Mouse (Mus musculus): ENCODE results near the gene Nt5e.

Nt5e gene

DNA sequence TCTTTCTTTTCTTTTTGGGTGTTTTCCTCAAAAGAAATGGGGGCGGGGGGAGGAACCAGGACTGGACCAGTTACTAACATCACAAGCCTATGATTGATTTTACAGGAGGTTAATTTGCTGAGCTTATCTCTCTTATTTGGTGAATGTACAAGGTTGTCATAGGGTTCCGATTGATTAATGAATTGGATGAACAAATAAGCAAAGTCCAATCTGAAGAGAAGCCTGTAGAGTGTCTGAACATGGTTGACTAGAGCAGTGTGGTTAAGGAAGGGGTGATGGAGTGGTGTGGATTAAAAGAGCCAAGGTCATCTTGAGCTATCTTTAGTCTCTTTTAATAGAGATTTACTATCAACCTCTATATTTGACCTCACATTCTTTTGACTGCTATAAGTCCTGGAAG, 17.4 kb downstream of the Nt5e start:
- no peak for DNase-seq (ENCODE audit: low read depth)

DNA sequence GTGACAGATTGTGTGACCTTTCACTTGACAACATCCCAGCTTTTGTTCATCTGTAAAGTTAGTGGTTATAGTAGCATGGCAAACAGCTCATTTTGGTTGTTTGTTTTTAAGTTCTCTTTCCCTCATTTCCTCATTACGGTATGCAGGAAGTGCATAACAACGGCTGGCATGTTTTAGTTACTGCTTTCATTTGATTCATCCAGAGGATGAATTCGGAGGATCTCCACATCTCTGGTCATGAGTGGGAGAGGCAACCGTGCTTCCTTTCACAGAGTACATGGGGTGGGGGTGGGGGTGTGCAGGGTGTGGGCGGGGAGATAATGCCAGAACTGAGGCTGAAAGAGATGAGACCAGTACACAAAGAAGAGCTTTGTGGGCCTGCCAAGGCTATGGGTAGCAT, 19.9 kb downstream of the Nt5e start:
- no peak for DNase-seq (ENCODE audit: low read depth)

DNA sequence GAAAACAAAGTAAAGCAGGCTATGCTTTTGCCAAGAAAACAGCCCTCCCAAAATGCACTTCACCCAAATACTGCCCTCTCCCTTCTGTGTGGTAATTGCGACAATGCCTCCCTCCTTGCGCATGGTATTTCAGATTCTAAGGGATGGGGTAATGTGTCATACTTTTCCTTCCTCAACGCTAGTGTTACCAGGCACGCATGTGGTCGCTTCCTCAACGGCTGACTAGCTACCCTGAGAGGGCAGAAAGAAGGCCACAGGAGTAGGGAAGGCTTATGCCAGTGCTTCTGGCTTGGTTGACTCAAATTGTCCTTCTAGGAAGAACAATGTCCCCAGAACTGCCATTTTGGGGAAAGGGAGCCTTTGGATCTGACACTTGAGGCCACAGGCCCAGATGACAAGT, 21.6 kb downstream of the Nt5e start:
- peak; percentile 92 for DNase-seq (ENCODE audit: low read depth)

DNA sequence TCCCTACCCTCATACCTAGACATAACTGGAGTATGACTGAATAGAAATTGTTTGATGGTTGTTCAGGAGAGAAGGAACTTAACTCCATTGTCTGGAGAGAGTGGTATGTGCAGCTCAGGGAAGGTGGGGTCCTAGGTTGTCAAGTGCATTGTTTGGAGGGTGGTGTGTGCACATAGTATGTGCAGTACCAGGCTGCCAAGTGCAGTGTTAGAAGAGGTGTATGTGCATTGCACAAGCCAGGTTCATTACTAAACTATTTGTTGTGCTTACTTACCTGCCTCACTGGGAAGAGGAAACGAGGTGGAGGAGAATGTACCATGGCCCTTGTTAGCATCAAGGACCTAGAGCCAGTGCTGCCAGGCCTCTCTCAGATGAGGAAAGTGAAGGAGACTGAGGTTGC, 23.3 kb downstream of the Nt5e start:
- DNase-seq (ENCODE audit: low read depth) = no peak

DNA sequence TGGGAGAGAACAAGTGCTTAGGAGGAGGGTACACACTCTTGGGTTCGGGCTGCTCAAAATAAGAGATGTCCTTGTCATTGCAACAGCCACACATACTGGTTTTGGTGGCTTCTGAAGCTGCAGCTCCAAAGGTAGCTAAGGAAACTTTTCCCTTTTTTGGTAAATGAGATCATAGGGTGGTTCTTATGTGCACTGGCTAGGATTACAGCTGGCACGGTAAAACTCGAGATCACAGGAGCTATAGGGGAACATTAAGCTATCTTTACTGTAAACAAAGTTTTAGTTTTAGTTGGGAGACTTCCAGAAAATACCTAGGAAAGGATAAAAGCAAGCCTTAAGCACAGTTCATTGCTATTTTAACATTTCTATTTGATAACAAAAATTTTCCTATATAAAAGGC, 24.2 kb downstream of the Nt5e start:
- DNase-seq (ENCODE audit: low read depth) = no peak

DNA sequence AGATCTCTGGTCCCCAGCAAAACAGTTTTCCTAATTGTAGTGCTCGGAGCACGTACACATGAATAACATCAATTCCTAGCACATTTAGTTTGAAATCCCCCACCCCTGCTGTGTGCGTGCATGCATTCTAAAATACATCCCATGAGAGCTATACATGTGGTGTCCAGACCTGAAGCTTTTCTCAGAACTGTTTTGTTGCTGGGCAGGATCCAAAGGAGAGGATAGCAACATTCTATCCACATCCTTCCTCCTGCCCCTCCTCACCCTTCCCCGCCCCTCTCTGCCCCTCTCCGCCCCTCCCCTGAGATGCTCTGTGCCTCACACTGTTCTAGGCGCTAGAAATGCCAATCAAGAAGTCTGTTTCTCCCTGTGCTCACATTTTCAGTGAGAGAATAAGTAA, 25.7 kb downstream of the Nt5e start:
- no peak for DNase-seq (ENCODE audit: low read depth)

DNA sequence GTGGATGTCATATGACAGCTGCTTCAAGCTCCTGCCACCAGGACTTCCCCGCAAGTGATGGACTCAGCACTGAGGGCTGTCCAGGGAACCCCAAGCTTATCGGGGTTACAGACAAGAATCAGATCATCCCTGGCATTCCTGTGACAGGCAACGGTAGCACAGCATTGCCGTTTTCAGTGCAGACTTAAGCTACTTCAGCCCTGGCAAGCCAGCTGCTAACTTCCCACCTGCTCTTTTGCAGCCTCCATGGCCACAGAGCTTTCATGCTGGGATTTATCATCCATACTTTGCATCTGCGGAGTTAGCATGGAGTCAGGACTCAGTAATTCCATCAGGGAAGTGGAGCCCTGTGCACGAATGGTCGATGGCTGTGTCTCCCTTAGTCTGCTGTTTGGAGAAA, 26.5 kb downstream of the Nt5e start:
- DNase-seq (ENCODE audit: low read depth) = no peak

DNA sequence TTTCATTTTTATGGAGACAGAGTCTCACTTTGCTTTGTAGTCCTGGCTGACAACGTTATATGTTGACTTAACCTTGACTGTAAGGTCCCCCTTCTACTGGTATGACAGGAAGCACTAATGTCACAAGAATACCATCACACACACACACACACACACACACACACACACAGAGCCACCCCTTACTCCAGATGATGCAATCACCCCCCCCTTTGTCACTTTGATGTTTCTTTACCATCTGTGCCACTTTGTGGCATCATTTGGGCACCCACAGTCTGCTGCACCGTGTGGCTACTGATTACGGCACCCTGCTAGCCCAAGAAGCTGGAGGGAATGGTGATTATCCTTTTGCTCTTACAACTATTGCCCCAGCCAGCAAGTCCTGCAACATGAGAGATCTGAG, 30.2 kb downstream of the Nt5e start:
- DNase-seq (ENCODE audit: low read depth) = peak; percentile 90

DNA sequence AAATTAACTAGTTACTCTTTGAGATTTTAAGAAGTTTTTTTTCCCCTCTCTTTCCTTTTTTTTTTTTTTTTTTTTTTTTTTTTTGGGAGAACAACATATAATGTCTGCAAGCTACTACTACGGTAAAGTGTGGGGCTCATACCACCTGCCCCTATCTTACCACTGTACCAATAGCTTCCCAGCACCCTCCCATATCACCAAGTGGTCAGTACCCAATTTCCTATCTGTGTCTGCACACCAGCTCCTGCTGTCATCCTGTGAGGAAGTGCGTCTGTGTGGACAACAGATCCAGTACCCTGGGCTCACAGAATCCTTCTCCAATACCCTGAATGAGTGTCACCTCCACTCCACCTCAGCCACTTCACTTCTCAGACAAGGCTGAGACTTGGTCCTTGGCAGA, 32.1 kb downstream of the Nt5e start:
- DNase-seq (ENCODE audit: low read depth) = peak; percentile 90

DNA sequence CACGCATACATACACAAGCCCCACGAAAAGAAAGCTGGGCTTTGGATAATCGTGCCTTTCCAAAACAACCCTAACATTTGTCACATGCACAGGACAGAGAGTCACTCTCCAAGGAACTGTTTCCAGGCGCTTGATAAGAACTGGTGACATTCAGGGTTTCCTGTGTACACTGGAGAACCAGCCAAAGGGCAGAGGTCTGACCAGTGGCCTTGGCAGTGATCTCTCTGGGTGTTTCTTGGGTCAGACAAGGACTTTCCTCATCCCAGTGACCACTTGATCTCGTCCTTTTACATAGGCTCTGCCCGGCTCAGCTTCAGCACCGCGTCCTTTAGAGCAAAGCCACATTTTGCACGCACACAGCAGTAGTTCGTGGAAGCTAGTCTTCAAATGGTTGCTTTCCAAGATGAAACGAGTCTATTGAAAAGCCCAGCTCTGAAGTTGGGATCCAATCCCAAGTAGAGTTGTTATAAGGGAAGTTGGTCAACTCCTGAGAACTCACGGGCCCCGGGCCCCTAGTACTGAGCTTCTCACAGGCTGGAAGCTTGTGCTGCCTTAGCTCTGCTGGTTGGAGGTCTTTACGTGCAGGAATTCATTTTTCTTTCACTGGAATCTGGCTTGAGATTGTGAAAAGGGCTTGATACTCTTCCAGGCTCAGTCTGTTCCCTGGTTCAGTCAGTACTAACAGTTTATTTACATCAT, 34.4 kb downstream of the Nt5e start:
- DNase-seq (ENCODE audit: low read depth) = peak; percentile 91

DNA sequence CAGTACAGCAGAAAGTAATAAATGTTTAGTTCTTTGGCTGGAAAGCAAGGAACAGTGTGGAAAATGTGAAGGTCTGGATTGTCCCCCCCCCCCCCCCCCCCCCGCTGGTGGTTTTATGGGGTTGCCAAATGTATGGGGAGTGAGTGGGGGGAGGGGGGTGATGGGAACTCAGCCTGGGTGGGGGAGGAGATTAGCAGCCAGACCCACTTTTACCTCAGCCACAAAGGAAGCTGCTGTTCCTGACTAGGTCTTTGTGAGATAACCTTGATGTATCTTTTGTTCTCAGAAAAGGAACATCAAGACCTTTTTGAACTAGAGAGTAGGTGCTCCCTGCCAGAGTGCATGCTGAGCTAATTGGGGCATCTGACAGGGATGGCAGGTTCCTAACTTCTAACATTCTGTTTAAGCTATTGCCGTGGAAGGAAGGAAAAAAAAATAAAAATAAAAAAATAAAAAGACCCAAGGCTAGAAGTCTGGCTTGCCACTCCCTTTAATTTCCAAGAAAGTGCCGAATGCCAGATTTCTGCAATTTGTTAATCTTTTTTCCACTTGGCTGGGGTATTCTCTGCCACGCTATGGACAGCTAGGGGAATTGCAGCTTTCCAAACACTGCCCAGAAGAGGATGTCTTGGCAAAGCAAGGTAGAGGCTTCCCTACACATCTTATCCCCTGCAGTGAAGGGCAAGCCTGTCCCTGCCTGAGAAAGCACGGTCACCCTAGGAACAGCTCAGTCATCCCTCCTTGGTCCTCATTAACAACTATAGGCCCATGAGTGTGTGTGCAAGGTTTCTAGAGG, 35.3 kb downstream of the Nt5e start:
- DNase-seq (ENCODE audit: low read depth) = peak; percentile 87

DNA sequence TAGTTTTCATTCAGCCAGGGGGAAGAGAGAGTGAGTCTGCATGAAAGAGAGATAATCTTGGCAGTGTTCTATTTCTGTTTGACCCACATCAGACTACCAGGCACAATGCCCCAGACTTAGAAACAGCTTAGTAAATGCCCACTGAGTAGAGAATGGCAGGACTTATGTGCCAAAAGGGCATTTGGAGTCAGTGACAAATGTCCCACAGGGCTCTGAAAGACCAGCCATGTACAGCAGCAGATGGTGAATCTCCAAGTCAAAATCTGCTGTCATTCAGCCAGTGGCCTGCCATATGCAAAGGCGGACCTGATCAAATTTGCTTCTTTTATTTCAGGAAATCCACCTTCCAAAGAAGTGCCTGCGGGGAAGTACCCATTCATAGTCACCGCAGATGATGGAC, 36.1 kb downstream of the Nt5e start:
- no peak for DNase-seq (ENCODE audit: low read depth)

DNA sequence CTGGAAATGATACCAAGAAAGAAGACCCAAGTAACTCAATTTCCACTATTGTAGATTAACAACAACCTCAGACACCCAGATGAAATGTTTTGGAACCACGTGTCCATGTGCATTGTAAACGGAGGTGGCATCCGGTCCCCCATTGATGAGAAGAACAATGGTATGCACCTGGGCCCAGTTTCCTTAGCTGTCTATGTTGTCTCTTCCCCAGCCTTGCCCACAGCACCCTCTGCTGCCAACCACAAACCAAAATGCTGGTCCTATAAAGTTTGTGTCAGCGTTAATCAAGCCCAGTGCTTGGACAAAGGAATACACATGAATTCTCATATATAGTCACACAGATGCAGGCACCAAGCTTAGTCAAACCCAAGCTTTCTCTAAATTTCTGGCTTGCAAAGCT, 39.3 kb downstream of the Nt5e start:
- peak; percentile 63 for DNase-seq (ENCODE audit: low read depth)

DNA sequence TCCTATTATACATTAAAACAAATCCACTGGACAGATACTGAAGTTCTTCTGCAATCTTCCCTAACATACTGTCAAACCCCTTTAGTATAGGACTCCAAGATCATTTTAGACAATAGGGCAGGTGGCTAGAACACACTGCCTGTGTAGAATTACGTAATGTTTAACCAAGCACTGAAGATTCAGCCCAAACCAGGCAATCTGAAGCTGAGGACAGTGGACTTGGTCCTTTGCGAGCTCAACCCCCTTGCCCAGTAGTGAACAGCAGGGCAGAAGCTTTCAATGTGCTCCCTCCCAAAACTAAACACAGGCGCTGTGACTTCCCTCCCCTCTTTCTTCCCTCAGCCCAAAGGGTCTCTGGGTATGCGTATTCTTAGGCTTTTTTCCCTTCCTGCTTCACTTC, 39.8 kb downstream of the Nt5e start:
- no peak for DNase-seq (ENCODE audit: low read depth)

DNA sequence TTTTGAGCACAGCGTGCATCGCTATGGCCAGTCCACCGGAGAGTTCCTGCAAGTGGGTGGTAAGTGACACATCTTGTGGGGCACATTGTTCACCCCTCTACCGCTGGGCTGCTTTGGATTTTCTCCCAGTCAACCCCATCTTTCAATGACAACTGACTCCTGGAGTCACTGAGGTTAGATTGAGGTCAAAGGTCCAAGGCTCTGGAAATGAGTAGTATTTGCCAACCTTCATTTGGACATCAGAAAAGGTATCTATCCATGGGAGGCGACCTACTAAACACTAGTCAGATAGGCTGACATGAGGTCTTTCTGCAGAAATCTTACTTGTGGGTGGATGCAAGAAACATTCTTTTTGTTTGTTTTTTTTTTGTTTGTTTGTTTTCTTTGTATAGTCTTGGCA, 40.3 kb downstream of the Nt5e start:
- DNase-seq (ENCODE audit: low read depth) = no peak

DNA sequence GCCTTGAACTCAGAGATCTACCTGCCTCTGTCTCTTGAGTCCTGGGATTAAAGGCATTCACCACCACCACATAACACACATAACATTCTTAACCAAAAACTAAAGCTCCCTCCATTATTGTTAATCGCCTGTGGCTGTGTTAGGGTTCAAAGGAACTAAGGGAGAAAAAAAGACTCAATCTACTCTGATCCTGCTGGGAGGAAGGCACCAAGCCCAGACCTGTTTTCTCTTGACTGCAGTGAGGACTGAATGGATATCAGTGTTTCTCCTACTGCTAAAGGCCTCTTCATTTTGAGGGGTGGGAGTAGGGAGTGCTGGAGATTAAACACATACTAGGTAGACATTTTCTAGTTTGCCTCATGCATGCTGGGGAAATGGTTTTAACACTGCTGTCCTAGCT, 40.8 kb downstream of the Nt5e start:
- DNase-seq (ENCODE audit: low read depth) = no peak

DNA sequence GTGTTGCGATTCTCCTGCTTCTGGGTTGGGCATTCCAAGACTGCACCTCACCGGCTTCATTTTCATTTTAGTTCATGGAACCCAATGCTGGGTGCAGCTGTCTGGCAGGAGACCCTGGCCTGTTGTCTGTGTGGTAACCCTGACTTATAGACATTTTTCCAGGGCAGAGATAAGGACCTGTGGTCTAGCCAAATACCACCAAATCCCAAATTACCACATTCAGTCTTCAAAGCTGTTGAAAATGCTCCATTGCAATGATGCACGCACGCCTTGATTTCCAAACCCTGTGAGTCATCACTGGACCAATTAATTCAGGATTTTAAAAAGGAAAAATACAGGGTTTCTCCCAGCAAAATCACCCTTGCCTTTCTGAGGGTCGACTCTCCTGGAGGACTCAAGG, 41.5 kb downstream of the Nt5e start:
- DNase-seq (ENCODE audit: low read depth) = no peak

DNA sequence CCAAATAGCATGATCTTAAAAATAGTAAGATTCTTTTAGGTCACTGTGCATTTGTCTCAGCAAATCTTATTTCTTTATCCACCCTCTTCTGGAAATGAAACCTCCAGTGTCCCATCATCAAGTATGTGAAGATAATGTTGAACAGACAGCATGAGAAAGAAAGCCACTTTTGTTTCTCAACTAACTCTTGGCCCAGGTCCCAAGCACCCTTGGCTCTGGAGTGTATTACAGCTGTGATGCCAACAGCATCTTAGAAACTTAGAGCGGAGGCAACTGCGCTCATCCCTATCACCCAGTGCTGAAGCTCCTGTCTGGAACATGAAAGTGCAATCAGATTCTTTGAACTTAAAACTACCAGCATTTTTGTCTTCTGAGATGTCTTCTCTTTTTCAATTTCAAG, 42.7 kb downstream of the Nt5e start:
- no peak for DNase-seq (ENCODE audit: low read depth)

DNA sequence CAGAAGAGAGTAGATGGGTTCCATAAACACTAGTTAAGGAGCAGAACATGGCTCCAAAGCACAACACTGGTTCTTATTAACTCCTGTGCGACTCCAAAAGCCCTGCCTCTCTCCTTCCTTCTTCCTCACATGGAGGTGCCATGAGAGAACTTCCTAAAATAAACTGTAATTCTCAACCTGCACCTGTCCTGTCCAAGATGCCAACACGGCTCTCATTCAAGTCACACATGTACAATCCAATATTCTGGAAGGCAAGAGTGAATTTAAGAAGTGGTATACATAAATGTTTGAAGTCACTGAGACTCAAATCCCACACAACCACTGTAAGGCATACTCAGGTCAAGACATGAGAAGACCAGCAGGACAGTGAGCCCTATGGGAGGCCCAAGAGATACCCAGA, 44.2 kb downstream of the Nt5e start:
- DNase-seq (ENCODE audit: low read depth) = no peak

DNA sequence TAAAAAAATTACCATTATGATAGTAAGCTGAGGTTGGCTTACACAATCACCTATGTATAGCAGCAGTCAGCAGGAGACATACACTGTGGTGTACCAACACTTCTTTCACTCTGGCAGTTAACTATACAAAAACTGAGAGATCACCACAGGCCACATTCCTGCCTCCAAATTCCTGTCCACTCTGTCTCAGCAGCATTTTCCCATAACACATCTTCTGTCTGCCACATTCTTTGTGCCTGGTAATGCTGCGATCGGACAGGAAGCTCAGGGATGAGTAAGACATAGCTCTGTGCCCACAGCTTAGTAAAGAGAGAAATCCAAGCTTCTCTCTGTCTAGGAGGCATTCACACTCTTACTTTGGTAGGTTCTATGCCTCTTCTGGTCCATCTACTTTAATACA, 46.0 kb downstream of the Nt5e start:
- DNase-seq (ENCODE audit: low read depth) = peak; percentile 69

DNA sequence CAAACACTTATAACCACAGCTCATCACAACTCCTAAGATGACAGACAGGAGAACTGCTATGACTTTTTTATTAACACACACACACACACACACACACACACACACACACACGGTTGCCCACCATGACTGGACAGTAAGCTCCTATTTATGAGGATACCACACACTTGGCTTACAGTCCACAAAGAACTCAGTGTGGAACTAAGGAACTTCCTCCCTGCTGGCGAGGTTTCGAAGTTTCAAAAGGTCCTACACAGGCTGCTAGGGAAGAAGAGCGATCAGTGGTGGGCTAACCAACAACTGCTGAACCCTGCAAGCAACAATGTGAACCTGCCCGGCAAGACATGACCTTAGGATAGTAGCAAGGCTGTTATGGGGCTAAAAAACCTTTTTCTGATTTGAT, 50.5 kb downstream of the Nt5e start:
- peak; percentile 77 for DNase-seq (ENCODE audit: low read depth)

DNA sequence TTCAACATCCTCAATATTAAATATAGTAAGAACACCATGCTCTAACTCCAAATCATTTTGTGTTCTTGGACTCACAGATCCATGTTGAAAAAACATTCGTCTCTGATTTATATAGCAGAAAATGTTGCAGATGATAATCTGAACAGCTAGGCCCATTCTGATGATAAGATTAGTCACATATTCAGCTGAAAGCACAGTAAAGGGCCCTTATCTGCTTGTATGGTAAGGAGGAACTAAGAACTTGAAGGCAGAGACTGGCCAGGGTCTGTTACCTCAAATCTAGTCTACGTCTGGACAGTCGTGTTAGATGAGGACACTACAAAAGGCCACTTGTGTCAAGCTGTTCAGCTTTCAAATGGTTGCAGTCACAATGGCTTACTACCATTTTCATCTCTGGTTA, 52.1 kb downstream of the Nt5e start:
- peak; percentile 55 for DNase-seq (ENCODE audit: low read depth)

DNA sequence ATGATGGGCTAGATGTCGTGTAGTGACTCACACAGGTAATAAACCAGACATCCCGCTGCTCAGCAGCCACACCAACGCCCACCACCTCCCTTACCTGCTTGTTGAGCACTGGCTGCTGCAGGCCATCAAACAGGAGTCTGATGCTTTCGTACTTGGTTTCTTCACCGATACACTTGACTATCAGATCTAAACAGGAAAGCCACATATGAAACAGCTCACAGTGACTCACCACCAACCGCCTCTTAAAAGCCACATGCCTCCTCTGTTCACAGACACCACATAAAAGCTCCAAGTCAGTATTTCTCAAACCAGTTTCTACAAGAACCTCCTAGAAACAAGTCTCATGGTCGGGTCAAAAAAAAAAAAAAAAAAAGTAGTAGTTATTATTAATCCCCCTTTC, 53.1 kb downstream of the Nt5e start:
- peak; percentile 99 for DNase-seq (ENCODE audit: low read depth)

DNA sequence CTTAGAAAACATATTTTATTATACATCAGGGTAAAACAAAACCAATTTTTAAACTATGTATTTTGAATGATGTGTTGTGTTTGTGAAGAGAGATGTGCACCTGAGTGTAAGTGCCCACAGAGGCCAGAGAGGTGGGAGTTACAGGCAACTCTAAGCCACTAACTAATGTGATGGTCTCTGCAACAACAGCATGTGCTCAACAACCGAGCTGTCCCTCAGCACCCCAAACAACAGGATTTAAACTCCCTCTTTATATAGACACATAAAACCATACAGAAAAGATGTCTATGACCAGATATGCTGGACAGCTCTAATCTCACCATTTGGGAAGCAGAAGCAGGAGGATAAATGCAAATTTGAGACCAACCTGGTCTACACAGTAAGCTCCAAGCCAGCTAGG, 53.5 kb downstream of the Nt5e start:
- no peak for DNase-seq (ENCODE audit: low read depth)

Data from 416B (cell line).